Mouse (Mus musculus): ENCODE measurements around the gene Neil1. TPM values are rescaled to one million over a fixed set of nuclear protein-coding genes. Genes with fewer than 3 reads are reported as not detected.

Gene Neil1
- total RNA-seq, 4 experiments from 2014 or later, result 4.4 to 7.2 (median 5.7) TPM

DNA sequence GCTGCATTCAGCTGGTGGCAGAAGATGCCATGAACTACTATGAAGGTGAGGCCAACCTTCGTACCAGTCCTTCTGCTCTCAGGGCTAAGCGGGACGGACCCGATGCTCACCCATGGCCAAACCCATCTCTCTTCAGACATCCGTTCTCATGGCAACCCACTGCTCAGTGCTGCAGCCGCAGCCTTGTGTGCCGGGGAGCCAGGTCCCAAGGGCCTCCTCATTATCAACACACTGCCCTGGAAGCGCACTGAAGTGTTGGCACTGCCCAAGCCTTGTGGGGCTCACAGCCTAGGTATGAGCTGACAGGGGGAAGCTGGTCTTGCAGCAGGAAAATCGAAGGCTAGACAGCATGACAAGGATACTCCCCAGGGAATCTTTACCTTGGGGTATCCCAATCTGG lies 9.0 kb downstream of the Neil1 start:
- no peak for DNase-seq (ENCODE audit: low spot score in 2 of 2)

DNA sequence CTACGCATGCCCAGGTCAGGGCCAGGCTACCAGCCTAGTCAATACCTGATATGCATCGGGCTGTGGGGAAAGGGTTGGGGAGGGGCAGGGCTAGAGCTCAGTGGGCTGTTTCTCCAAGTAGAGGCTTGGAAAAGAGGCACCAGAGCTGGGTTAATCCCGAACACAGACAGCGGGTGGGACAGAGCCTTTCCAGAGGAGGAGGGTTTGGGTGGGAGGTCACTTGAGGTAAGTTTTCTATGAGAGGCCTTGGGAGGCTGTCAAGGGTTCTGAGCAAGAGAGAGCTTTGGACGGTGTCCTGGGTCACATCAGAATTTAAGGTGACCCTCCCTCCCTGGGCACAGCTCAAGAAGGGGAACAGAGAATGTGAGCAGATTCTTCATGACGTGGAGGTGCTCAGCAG lies 9.6 kb downstream of the Neil1 start:
- DNase-seq (ENCODE audit: low spot score in 2 of 2), result no peak

DNA sequence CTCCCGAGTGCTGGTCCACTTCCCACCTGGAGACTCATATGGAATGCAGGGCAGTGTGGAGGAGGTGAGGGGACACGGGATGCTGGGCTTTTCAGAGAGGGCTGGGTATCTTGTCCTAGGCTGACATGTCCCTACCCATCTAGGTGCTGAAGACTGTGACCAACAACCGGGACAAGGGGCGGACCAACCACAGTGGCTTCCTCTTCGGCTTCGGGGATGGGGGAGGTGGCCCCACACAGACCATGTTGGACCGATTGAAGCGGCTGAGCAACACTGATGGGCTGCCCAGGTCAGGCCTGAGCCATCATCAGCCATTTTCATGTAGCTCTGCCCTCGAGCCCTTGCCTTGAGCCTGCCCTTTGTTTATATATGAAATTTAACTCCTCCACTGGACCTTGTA lies 10.3 kb downstream of the Neil1 start:
- DNase-seq (ENCODE audit: low spot score in 2 of 2), result no peak

DNA sequence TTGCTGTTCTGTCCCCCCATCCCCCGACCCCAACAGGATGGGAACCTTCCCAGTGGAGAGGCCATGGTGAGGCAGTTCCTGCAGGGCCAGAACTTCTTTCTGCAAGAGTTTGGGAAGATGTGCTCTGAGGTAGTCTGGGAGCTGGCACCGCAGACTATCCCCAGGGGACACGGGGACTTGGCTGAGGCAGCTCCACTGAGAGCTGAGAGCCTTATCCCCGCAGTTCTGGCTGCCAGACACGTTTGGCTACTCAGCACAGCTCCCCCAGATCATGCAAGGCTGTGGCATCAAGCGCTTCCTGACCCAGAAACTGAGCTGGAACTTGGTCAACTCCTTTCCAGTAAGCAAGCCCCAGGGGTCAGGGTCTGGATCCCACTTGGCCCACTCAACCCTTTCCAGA lies 10.9 kb downstream of the Neil1 start:
- DNase-seq (ENCODE audit: low spot score in 2 of 2), result no peak

DNA sequence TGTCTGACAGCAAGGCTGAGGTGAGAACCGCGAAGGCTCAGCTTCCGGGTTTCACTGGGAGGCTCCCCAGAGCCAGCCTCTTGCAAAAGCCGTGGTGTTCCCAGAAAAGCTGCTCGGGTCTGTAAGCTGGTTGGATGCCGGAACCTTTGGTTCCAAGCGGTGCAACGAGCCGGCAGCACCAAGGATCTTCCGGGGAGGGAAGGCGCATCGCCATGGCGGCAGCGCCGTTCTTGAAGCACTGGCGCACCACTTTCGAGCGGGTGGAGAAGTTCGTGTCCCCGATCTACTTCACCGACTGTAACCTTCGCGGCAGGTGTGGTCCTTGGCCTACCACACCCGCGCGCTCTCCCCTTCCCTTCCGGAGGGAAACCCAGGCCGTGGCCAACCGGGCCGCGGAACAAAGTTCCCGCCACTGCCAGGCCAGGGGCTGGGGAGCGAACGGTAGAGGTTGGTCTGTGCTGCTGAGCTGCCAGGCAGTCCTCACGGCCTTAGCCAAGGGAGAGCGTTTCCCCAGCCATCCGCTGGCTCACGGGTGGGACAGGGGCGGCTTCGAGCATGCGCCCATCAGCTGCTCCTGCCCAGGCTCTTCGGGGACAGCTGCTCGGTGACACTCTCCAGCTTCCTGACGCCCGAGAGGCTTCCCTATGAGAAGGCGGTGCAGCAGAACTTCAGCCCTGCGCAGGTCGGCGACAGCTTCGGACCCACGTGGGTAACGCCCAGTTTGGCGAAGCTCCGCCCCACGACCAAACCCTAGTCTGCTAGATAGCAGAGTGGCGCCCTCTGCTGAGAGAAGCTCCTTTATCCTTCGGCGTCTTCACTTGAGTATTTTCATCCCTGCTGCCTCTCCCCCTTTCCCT lies 17.3 kb downstream of the Neil1 start, which contains the start of gene Man2c1:
TSS of gene Man2c1 (plus strand) at position 114 of the 857 bp plus-strand sequence.
- peak; percentile 92 for DNase-seq (ENCODE audit: low spot score in 2 of 2)

DNA sequence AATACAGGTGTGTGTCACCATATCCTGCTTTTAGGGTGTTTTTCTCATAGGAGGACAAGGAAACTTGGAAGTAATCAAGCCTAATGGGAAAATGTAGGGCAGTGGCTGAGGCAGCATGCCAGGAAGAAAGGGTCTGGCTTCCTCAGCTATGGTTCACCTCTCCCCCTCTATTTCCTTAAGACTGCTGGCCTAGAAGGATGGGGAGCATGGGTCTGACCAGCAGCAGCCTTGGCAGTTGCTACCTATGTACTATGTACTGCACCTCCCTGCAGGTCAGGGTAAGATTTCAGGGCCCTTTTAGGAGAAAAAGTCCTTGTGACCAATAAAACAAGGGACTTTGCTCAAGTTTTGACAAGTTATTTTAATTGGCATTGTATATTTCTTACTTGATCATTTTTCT lies 18.5 kb downstream of the Neil1 start:
- DNase-seq (ENCODE audit: low spot score in 2 of 2), result no peak

DNA sequence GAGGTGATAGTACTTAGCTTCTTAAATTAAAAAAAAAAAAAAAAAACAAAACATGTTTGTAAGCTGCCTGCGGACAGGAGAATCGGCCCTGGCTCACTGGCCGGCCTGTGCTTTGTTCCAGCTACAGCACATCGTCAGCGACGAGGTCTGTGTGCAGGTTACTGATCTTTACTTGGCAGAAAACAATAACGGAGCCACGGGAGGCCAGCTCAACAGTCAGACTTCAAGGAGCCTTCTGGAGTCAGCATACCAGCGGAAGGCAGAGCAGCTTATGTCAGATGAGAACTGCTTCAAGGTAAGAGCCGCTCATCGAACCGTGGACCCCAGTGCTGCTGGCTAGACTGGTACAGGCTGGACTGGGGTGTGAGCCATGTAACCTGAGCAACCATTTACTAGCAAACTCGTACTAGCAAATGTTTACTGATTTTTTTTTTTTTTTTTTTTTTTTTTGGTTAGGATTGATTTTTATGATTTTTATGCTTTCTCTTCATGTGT lies 30.8 kb downstream of the Neil1 start:
- no peak for DNase-seq (ENCODE audit: low spot score in 2 of 2)

Other genes starting within 250 kb of the Neil1 start
- gene Snx33, start 219.9 kb downstream of the Neil1 start, total RNA-seq (2022), result 1 to 10 TPM; 1.7 to 4.0 (median 3.1) TPM
- gene Imp3, start 210.8 kb downstream of the Neil1 start, total RNA-seq (2022), result 10 to 100 TPM; 54.4 to 61.3 (median 57.1) TPM
- gene Snupn, start 197.4 kb downstream of the Neil1 start, total RNA-seq (2022), result 10 to 100 TPM; 10.0 to 12.0 (median 11.3) TPM
- 1 to 10 TPM; 2.1 to 5.7 (median 2.6) TPM for gene Ptpn9, start 153.4 kb downstream of the Neil1 start, total RNA-seq (2022)
- gene Sin3a, start 76.3 kb downstream of the Neil1 start, total RNA-seq (2022), result 10 to 100 TPM; 18.6 to 23.0 (median 19.8) TPM
- gene Man2c1, start 17.6 kb downstream of the Neil1 start, total RNA-seq (2022), result 10 to 100 TPM; 22.1 to 36.3 (median 29.0) TPM
- 10 to 100 TPM; 24.9 to 32.8 (median 31.1) TPM for gene Commd4, start 10.0 kb upstream of the Neil1 start, total RNA-seq (2022)
- gene Trcg1, start 88.3 kb upstream of the Neil1 start, total RNA-seq (2022), result not detected
- gene 1700017B05Rik, start 114.3 kb upstream of the Neil1 start, total RNA-seq (2022), result 1 to 10 TPM; 1.8 to 3.3 (median 2.5) TPM